Mouse (Mus musculus) myocyte (in vitro differentiated cells): Measurements from ENCODE around the gene Dock2.

Experiments
- CEBPB ChIP-seq: IDR thresholded peaks from 2 replicates; pipeline ENCODE4 v1.6.1; 2011; ENCODE audit warnings: mild to moderate bottlenecking, moderate library complexity; ENCODE audit not compliant: poor library complexity, insufficient read depth, severe bottlenecking
- E2F4 ChIP-seq: IDR thresholded peaks from one replicate; pipeline ENCODE4 v1.6.1; 2011; ENCODE audit warnings: mild to moderate bottlenecking, control low read depth, moderate library complexity; ENCODE audit not compliant: insufficient read depth
- MAX ChIP-seq: IDR thresholded peaks from one replicate; pipeline ENCODE4 v1.6.1; 2011; ENCODE audit warnings: low read depth, mild to moderate bottlenecking, control low read depth
- MYOG ChIP-seq, 3 experiments: IDR thresholded peaks; one replicate each; pipeline ENCODE4 v1.6.1; 2011; ENCODE audit warnings: control low read depth in 2 of 3, low read depth in 2 of 3, mild to moderate bottlenecking in 2 of 3; ENCODE audit not compliant: insufficient read length in 2 of 3, control insufficient read depth in 1 of 3, insufficient read depth in 1 of 3
- POLR2A ChIP-seq: IDR thresholded peaks from one replicate; pipeline ENCODE4 v1.6.1; 2011; ENCODE audit warnings: low read depth, mild to moderate bottlenecking, control low read depth, moderate library complexity; ENCODE audit not compliant: insufficient read length
- POLR2AphosphoS2 ChIP-seq: IDR thresholded peaks from one replicate; pipeline ENCODE4 v1.6.1; 2011; ENCODE audit warnings: low read depth, control low read depth; ENCODE audit not compliant: insufficient read length
- REST ChIP-seq: IDR thresholded peaks from one replicate; pipeline ENCODE4 v1.6.1; 2011; ENCODE audit warnings: mild to moderate bottlenecking, control low read depth, moderate library complexity; ENCODE audit not compliant: insufficient read depth, insufficient read length
- SRF ChIP-seq: IDR thresholded peaks from one replicate; pipeline ENCODE4 v1.6.1; 2011; ENCODE audit warnings: low read depth; ENCODE audit not compliant: control insufficient read depth, insufficient read length
- TCF12 ChIP-seq: IDR thresholded peaks from one replicate; pipeline ENCODE4 v1.6.1; 2011; ENCODE audit warnings: mild to moderate bottlenecking, control low read depth; ENCODE audit not compliant: poor library complexity, insufficient read depth, severe bottlenecking
- TCF3 ChIP-seq: IDR thresholded peaks from one replicate; pipeline ENCODE4 v1.6.1; 2011; ENCODE audit warnings: low read depth, control low read depth; ENCODE audit not compliant: insufficient read length
- USF1 ChIP-seq: IDR thresholded peaks from one replicate; pipeline ENCODE4 v1.6.1; 2011; ENCODE audit warnings: low read depth, mild to moderate bottlenecking, control low read depth, moderate library complexity

- TF ChIP-seq MAX (no peak), POLR2A (no peak), MYOG (IDR thresholded peaks at IDR 0.05; ENCODE audit: control insufficient read depth in 1 of 3, insufficient read depth in 1 of 3, insufficient read length in 2 of 3, low read depth in 2 of 3) (no peak), E2F4 (no peak), POLR2AphosphoS2 (no peak), TCF12 (no peak), CEBPB (no peak), USF1 (no peak), SRF (no peak), TCF3 (no peak), REST (no peak)
Observed at GRCm38 (mm10) chr11:34397661-34398060, 386.0 kb downstream of the Dock2 start.
